Mouse (Mus musculus): Measurements from ENCODE around the gene Ptpdc1.

Ptpdc1 gene

GRCm38 (mm10) chr13:48655637-48656036, 30.2 kb upstream of the Ptpdc1 start:
- peak; percentile 50 for DNase-seq (ENCODE audit: low read depth, low spot score)

DNA sequence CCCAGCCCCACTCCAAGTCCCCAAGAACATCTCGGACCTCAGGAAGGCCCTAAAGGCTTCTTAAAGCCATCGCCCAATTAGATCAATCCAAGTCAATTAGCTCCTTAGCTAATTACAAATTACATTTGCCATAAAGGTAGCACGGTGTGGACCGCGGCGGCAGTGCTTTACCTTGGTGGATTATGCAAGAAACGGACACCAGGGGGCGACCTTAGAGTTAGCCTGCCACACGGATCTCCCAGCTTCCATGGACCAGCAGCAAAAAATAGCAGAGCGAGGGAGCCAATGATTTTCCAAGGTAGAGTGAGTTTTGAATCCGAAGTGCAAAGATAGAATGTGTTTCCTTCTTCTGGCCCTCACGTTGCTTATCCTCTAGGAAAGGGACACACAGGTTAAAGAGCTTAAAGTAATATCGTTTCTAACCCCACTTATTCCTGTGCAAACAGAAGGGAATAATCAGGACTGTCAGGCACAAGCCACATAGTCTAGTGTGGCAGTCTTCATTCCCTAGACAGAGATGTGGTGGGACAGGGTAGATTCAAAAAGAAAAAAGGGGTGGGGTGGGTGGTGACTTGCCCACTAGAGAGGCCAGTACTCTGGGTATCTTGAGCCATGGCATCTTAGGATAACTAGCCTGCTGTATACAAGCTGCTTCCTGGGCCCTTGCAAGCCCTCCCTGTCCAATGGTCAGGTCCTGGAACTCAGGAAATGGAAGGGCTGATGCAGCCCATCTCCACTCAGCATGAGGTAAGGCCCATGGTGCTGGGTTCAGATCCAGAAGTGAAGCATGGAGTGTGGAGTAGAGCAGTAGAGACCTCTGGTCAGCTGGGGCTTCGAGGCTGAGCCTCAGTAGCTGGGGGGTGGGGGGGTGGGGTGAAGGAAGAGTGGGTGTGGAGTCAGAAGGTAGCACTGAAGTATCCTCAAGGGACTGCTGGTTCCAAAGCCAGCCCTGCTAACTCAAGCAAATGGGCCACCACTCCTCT, 28.6 kb upstream of the Ptpdc1 start:
- no peak for DNase-seq (ENCODE audit: low read depth, low spot score)

DNA sequence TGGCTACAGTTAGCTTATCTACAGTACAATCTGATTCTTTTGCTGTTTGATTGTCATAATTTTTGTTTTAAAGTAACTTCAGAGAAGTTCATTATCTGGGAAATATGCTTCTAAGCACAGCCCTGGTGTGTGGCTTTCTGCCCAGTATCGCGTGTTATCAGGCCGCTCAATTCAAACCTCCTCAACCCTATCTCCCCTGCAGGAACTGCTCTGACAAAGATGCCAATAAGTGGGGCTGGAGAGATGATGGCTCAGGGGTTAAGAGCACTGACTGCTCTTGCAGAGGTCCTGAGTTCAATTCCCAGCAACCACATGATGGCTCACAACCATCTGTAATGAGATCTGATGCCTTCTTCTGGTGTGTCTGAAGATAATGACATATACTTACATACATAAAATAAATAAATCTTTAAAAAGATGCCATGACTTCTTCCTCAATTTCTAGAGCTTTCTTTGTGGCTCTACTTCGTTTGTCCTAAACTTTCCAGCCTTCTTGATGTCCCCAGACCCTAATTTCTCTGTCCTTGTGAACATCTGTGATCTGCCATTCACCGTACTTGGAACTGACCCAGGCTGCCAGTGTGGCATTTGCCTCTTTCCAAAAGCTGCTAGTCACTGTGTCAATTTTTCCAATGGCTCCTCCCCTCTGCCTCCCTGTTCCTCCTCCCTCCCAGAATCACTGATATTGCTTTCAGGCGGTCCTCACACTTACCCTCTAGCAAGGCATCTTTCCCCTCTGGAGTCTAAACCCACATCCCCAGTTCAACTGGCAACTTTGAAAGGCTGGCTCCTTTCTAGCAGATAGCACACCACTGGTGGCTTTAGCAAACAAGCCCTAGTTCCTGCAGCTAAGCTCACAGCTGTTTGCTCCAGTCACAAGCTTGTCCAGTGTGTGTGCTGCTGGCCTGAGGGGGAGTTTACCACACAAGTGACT, 25.9 kb upstream of the Ptpdc1 start:
- DNase-seq (ENCODE audit: low read depth, low spot score): no peak

GRCm38 (mm10) chr13:48650615-48651014, 25.2 kb upstream of the Ptpdc1 start:
- DNase-seq (ENCODE audit: low read depth, low spot score): no peak

- DNase-seq (ENCODE audit: low read depth, low spot score): no peak
Measured at GRCm38 (mm10) chr13:48646696-48647095, 21.2 kb upstream of the Ptpdc1 start.

DNA sequence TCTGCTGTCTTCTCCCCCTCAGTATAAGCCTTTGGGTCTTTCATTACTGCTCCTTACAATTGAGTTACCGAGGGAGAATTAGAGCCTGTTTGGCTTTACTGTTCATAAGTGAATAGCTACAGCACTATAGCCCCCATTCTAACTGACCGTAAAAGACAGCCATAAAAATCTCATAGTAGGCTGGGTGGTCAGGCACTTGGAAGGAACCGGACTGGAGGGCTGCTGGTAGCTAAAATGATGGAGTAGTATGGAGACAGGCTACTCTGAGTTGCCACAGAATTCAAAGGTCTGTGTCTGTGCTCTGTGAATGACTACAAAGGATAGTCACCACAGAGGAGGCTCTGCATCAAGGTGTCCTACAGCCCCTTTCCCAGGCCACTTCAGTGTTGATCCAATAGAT, 18.5 kb upstream of the Ptpdc1 start:
- no peak for DNase-seq (ENCODE audit: low read depth, low spot score)

DNA sequence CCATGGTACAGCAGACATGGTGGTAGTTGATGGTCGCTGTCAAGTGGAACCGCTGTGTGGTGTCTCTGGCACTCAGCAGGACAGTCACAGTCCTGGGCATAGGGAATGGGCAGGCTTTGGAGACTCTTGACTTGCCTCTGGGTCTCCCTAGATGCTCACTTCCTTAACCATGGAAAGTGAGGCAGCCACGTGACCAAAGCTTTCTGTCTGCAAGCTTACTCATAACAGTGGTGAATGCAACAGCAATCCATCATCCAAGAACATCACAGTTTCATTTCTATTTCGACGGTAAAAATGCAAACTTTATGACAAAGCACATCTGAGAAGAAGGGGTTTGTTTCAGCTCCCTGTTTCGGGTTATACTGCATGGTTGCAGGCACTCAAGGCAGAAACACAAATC, 17.6 kb upstream of the Ptpdc1 start:
- no peak for DNase-seq (ENCODE audit: low read depth, low spot score)

DNA sequence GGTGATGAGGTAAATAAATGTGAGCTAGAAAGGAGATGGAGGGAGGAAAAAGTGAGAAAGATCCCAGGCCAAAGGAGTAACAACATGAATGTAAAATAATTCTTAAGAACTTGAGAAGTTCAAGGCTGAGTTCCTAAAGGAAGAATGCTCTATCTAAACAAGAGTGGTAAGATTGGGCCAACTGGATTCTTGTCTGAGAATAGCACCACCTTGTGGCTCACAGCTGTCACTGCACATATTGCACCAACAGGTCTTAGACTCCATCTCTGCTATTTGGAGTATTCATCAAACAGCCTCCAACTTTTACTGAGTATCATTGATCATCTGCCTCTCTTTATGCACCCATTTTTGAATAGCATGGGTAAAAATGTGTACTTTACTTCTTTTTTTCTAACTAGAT, 14.1 kb upstream of the Ptpdc1 start:
- DNase-seq (ENCODE audit: low read depth, low spot score): no peak

- no peak for DNase-seq (ENCODE audit: low read depth, low spot score)
Measured at GRCm38 (mm10) chr13:48637706-48638105, 12.2 kb upstream of the Ptpdc1 start.

- DNase-seq (ENCODE audit: low read depth, low spot score): no peak
Measured at GRCm38 (mm10) chr13:48631691-48632090, 6.2 kb upstream of the Ptpdc1 start.

GRCm38 (mm10) chr13:48624968-48625398, 481 bp downstream of the Ptpdc1 start:
- DNase-seq (ENCODE audit: low read depth, low spot score): peak; percentile 24

DNA sequence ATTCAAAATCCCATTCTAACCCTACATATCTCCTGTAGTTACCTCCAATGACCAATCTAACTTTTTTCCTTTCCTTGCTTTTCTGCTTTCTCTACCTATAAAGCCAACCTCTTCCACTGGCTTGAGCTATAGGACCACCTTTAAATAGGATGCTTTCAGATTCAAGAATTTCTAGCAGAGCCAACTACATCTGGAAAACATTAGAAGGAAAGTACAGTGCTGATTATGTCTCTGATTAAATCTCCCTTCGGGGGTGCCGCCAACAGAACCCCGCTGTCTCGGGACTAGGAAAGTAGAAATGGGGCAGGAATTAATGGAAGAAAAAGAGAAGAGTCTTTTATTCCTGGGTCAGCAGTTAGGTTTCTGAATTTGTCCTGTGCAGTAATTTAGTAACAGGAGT, 6.6 kb downstream of the Ptpdc1 start:
- DNase-seq (ENCODE audit: low read depth, low spot score): no peak

GRCm38 (mm10) chr13:48617774-48618173, 7.7 kb downstream of the Ptpdc1 start:
- DNase-seq (ENCODE audit: low read depth, low spot score): no peak

GRCm38 (mm10) chr13:48614525-48614924, 10.9 kb downstream of the Ptpdc1 start:
- DNase-seq (ENCODE audit: low read depth, low spot score): no peak

GRCm38 (mm10) chr13:48609106-48609505, 16.4 kb downstream of the Ptpdc1 start:
- DNase-seq (ENCODE audit: low read depth, low spot score): no peak

- DNase-seq (ENCODE audit: low read depth, low spot score): no peak
Measured at GRCm38 (mm10) chr13:48604591-48604990, 20.9 kb downstream of the Ptpdc1 start.

- DNase-seq (ENCODE audit: low read depth, low spot score): no peak
Measured at GRCm38 (mm10) chr13:48603296-48603695, 22.2 kb downstream of the Ptpdc1 start.

DNA sequence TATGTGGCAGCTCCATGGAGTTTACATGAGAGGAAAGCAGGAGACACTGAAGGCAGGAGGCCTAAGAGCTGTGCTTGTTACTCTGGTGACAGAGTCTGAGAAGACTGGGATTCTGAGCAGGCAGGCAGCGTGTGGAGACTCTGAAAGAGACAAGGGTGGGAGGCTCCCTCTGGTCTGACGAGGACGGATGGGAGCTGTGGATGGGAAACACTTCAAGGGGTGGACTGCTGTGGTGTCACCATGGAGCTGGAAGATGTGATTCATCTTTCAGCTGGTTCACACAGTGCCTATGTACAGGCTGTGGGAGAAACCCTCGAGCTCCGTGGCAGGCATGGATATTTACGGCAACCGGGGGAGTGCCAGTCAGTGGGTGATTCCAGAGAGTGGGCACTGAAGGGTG, 30.9 kb downstream of the Ptpdc1 start:
- DNase-seq (ENCODE audit: low read depth, low spot score): no peak

- no peak for DNase-seq (ENCODE audit: low read depth, low spot score)
Measured at GRCm38 (mm10) chr13:48594031-48594430, 31.4 kb downstream of the Ptpdc1 start.

DNA sequence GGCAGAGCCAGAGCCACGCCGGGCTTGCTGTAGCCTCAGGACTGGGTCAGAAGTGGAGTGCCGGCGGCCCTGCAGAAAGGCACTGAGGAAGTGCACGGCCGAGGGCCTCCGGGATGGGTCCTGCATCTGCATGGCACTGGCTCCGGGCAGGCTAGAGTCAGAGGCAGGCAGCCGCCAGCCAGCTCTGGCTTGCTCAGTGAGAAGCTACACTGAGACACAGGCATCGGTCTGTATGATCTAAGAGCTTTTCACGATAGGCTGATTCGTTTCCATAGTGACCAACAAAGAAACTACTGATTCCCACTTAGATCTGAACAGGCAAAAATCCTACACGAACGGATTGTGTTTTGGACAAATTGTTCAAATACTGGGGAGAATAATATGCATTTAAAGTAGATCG, 32.3 kb downstream of the Ptpdc1 start:
- DNase-seq (ENCODE audit: low read depth, low spot score): peak; percentile 50

DNA sequence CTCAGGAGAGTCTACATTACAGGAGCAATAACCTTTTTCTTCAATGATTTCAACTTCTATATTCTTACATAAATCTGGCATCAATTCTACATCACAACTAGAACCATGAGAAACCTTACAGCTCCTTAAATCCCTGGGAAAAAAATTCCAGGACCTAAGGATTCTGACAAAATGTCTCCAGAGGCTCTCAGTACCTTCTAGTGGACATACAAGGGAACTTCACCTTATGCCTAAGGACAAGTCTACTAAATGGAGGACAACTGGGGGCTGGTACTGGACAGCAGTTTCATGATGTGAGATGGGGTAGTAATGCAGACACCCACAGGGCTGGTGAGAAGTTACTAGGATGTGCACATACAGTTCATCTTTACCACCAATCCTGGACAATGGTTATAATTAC, 34.7 kb downstream of the Ptpdc1 start:
- DNase-seq (ENCODE audit: low read depth, low spot score): no peak

DNA sequence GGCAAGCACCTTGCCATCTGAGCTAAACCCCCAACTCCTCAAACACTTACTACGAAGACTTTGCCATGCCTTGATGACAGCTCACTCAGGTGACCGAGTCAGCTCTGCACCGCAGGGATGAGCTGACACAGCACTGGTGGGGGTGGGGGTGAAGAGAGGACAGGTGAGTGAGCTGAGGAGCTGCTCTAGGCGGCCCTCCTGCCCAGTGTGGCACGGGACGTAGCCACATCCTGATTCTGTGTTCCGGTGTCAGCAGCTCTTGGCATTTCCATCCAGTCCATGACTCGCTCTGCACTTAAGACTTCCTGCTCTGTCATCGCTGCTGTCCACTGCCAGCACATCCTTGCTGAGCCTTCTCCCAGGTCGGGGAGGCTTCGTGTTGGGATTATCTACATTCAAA, 38.1 kb downstream of the Ptpdc1 start:
- DNase-seq (ENCODE audit: low read depth, low spot score): no peak
